Mouse (Mus musculus) liver, adult (tissue): ENCODE measurements around the gene Vps35l.

Experiments used
- GATA4 ChIP-seq: IDR thresholded peaks from 2 replicates; pipeline ENCODE4 v1.6.1; 2014; ENCODE audit warnings: mild to moderate bottlenecking, low read length; ENCODE audit not compliant: insufficient replicate concordance

The Vps35l gene

GRCm38 (mm10) chr7:118739975-118740531, at the start of gene Vps35l:
Gene Vps35l, plus strand, starts transcription at chr7:118740226.
- TF ChIP-seq GATA4, result 0 out of 2 replicates have a peak, but pooled peaks have one; percentile 3

GRCm38 (mm10) chr7:118691287-118691686, 48.7 kb upstream of the Vps35l start:
- no peak for TF ChIP-seq GATA4

- no peak for TF ChIP-seq GATA4
Measured at GRCm38 (mm10) chr7:118696146-118696545, 43.9 kb upstream of the Vps35l start.

- no peak for TF ChIP-seq GATA4
Measured at GRCm38 (mm10) chr7:118697168-118697567, 42.9 kb upstream of the Vps35l start.

DNA sequence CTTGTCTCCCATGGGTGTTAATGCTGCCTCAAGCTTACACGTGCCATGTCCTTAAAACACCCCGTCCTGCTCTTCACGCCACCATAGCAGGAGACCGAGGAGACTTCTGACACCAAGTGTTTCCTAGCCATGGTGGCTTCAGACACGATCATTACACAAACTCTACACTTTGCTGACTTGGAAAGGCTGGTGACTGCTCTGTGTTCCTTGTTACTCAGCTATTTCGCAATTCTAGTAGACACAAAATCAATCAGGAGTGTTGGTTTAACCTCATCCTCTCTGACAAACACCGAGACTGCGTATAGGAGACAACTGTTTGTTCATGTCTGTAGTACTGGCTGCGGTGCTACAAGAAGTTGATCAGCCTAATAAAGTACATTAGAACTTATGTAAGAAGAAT, 41.1 kb upstream of the Vps35l start:
- no peak for TF ChIP-seq GATA4

DNA sequence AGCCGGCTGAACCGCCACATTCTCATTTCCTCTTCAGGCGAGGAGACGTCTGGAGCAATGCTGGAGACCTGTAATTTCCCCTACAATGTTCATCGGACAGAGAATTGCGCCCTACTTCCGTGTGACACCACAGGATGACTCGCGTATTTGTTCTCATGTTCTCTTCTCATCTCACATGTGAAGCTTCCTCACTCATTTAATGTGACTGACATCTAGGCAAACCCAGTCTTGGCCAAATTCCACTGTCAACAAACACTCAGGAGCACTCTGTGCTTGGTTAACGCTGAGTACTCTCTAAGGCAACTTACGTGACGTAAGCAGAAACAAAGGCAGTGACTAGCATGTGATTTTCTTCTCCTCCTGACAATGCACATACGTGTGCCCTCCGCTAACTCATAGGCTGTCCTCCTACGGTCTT, 36.9 kb upstream of the Vps35l start:
- TF ChIP-seq GATA4, result no peak

- TF ChIP-seq GATA4, result no peak
Measured at GRCm38 (mm10) chr7:118704001-118704850, 35.8 kb upstream of the Vps35l start.

- TF ChIP-seq GATA4, result peak; percentile 12; the same call in 1 of the 2 replicates
Measured at GRCm38 (mm10) chr7:118705101-118705961, 34.7 kb upstream of the Vps35l start, which contains the start of gene Gde1. Gene Gde1, minus strand, starts transcription at chr7:118705778.

GRCm38 (mm10) chr7:118706051-118706450, 34.0 kb upstream of the Vps35l start:
- no peak for TF ChIP-seq GATA4

DNA sequence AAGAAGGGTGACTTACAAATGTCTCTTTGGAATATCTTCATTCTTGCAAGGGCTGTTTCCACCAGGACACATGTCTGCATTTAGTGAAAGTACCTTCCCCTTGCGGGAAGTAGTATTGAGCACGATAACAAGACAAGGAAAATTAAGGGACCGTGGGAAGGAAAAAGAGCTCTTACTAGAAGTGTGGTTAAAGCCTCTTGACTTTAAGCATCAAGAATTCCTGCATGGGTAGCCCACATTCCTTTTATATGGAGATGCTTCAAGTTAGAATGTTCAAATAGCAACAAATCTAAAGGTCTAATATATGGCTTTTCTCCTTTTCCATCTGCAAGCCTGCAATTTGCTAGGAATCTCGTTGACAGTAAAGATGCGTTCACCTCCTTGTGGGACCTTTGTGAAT, 33.5 kb upstream of the Vps35l start:
- TF ChIP-seq GATA4, result no peak

DNA sequence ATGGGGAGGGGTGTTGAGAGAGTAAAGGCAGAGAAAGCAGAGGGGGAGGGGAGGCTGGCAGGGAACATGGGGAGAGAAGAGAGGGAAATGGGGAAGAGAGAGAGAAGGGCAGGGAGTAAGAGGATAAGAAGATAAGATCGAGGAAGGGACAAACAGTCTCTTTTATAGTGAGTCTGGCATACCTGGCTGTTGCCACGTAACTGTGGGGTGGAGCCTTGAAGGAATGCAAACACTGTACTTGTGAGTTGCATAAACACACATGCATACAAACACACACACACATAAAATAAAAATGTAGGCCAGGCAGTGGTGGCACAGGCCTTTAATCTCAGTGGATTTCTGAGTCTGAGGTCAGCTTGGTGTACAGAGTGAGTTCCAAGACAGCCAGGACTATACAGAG, 32.8 kb upstream of the Vps35l start:
- no peak for TF ChIP-seq GATA4

GRCm38 (mm10) chr7:118708002-118708401, 32.0 kb upstream of the Vps35l start:
- TF ChIP-seq GATA4, result no peak

DNA sequence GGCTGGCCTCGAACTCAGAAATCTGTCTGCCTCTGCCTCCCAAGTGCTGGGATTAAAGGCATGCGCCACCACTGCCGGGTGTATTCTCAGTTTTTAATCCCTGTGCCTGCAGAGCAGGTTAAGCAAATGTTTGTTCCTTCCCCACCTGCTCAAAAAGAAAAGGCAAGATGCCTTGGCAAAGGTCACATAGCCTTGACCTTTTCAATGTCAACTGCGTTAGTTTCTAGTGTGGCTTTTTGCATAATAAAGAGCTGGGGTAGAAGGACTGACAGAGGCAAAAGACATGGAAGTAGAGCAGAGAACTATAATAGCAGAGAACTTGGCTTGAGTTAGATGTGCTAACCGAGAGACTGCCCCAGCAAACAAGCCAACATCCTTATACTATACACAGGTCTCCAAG, 29.2 kb upstream of the Vps35l start:
- TF ChIP-seq GATA4, result no peak

GRCm38 (mm10) chr7:118712228-118713173, 27.5 kb upstream of the Vps35l start, which contains the start of gene Ccp110:
Gene Ccp110, plus strand, starts transcription at chr7:118712552.
- peak; percentile 23; the same call in 1 of the 2 replicates for TF ChIP-seq GATA4
